Mouse (Mus musculus) retina, postnatal 1 day (tissue): ENCODE measurements around the gene Arhgap40.

Experiments used
- DNase-seq: peaks from one replicate; pipeline ENCODE4 v3.0.0-alpha.2; 2012

Arhgap40 gene

GRCm38 (mm10) chr2:158512528-158512927, at the start of gene Arhgap40:
Gene Arhgap40, plus strand, starts transcription at chr2:158512796.
- no peak for DNase-seq

DNA sequence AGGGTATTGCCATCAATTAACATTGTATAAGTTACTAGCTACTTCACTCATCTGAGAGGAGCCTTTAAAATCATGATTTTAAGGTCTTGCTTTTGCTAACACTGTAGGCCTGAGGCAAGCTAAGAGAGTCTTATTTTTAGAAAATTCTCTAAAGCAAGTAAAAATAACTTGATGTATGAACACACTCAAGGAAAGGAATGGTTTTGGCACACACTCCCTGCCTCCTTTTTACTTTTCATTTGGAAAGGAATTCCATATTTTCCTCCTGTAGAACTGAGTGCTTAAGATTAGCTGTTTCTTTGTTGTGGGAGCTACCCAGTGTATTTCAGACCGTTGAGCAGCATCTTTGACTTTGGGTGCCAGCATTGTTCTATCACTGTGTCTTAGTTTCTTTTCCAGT, 38.4 kb upstream of the Arhgap40 start:
- no peak for DNase-seq

DNA sequence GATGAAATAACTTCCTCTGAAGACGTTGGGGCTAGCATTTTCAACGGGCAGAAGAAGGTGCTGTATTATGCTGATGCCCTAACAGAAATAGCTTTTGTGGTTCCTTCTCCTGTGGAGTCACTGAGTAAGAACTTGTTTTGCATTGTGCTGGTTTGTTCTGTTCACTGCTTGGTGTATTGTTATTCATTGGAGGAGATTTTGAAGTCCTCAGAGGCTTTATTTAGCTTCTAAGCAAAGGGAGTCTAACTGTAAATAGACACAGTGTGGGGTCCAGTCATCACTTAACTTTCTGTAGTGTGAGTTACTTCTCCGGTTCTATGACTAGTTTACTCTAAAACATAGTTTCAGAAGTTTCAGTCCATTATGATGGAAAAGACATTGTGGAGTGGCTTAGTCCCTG, 35.0 kb upstream of the Arhgap40 start:
- DNase-seq, result no peak

- DNase-seq, result no peak
Observed at GRCm38 (mm10) chr2:158498457-158498856, 14.1 kb upstream of the Arhgap40 start.

GRCm38 (mm10) chr2:158501836-158502812, 10.5 kb upstream of the Arhgap40 start, which contains the start of gene Adig:
Gene Adig, plus strand, starts transcription at chr2:158502612.
- DNase-seq, result no peak

DNA sequence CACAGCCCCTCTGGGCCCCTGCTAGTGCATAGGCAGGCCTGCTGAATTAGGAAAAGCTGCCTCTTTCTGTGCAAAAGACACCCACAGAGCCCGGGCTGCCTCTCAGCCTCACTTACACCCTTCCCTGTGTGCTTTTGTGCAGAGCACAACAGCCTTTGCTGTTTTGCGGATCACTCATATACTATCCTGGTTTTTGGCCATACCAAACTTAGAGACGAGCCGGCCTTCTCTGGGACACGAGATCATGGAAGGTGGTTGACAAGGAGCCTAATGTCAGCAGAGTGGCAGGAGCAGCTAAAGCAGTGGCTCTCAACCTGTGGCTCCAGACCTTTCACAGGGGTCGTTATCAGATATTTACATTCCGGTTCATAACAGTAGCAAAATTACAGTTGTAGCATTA, 9.4 kb upstream of the Arhgap40 start:
- DNase-seq, result no peak

- no peak for DNase-seq
Observed at GRCm38 (mm10) chr2:158503671-158504070, 8.9 kb upstream of the Arhgap40 start.

GRCm38 (mm10) chr2:158506475-158506874, 6.1 kb upstream of the Arhgap40 start:
- DNase-seq, result no peak

- DNase-seq, result no peak
Observed at GRCm38 (mm10) chr2:158507046-158507445, 5.5 kb upstream of the Arhgap40 start.

GRCm38 (mm10) chr2:158510665-158511064, 1.9 kb upstream of the Arhgap40 start:
- DNase-seq, result peak; percentile 10

DNA sequence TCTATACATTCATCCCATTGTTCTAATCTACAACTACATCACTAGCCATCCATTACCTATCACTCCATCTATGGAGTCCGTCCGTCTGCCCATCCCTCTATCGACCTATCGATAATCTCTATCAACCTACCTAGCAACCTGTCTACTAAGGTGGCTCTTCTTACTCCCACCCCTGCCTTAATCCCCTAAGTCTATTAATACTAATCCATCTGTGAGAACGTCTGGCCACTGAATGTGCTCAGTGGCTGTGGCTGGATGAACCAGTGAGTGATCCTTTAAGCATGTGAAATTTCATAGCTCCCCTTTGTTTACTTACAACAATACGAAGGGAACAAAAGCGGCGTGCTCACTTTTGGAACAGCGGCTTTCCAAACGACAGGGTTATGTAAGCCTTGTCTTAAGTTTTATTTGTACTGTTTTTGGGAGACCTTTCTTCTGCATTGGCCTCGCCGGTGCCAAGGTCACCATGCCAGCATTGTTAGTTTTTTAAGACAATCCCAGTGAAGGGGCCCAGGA, 1.3 kb downstream of the Arhgap40 start:
- peak; percentile 49 for DNase-seq

DNA sequence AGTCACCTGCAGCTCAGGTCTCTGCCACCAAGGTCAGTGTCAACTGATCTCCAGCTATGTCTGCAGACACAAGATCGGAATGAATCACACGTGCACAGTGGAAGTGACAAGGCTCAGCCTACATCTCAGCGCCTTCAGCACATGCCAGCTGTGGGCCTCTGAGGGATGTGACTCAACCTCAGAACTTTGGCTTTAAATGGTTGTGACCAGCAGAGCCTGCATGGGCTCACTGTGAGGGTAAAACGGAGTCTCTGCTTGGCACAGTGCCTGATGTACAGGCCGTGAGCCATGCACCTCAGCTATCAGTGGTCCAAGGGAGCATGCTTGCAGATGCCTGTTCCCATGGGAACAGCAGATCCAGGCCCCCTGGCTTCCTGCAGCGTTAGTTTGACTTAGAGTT, 6.0 kb downstream of the Arhgap40 start:
- no peak for DNase-seq

DNA sequence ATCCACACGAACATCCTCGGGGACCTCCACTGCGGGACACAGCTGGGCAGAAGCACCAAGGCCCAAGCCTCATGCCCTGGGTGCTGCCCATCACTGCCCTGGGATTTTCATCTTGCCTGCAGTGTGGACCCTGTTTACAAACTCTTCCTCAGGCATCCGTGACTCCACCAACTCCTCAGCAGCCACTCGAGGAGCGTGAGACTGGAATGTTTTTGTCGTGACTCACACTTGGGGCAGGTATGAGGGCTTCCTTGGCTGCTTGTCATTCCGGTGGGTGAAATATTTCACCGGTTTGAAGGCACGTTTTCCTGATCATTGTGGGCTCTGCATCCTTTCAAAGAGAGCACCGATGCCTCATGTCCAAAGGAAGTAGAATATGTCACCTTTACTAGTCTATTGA, 6.5 kb downstream of the Arhgap40 start:
- DNase-seq, result no peak

- no peak for DNase-seq
Observed at GRCm38 (mm10) chr2:158519800-158520199, 7.2 kb downstream of the Arhgap40 start.

DNA sequence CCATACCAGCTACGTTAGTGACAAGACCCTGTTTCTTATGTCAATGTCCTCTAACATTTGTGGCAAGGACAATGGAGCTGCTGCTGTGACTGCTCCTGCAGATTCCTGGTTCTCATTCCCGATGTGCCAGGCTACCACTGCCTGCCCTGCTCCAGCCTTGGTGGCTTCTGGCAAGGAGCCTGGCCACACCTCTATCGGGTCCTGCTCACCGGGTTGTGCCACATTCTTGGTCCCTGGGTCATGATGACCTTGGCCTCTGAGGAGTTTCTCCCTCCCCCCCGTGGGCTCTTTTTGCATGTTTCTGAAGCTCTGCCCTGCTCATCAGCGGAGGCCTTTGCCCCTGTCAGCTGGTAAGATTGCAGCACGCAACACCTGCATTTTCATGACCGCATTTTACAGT, 10.5 kb downstream of the Arhgap40 start:
- no peak for DNase-seq

- DNase-seq, result no peak
Observed at GRCm38 (mm10) chr2:158524129-158524860, 11.7 kb downstream of the Arhgap40 start.

DNA sequence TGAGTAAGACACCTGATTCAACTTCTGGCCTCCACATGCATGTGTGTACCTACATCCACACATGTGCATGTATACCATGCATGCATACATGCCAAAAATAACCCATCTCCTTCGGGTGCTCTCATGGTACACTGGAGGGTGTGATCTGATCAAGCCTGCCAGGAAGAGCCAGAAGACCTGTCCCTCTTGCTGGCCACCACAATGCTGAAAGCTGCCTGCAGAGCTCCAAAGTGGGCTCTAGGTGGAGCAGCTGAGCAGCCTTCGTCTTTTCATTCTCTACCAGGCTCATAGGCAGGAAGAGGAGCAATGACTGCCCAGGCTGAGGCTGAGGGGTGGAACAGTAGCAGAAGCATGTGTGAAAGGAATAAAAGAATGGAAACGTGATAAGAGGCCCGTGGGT, 21.5 kb downstream of the Arhgap40 start:
- peak; percentile 81 for DNase-seq

- DNase-seq, result no peak
Observed at GRCm38 (mm10) chr2:158534559-158534958, 22.0 kb downstream of the Arhgap40 start.

GRCm38 (mm10) chr2:158539433-158540305, 27.1 kb downstream of the Arhgap40 start:
- peak; percentile 65 for DNase-seq

DNA sequence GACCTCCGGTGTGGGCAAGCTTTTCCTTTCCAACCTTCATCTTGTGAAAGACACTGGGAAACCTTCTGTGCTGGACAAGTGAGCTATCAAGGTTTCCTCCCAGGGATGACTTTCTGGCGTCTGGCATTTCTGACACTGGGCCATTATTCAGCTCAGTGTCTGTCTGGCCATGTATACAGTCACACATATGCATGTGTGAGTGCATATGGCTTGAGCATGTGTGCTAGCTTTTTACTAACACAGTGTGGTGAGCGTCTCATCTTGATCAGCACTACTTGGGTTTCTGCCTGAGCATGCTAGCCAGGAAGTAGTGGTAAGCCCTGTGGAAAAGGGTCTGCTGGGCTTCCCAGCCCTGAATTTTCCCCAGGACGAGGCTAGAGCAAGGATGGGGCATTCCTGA, 28.7 kb downstream of the Arhgap40 start:
- DNase-seq, result no peak

GRCm38 (mm10) chr2:158545266-158545665, 32.7 kb downstream of the Arhgap40 start:
- DNase-seq, result no peak

GRCm38 (mm10) chr2:158546751-158547150, 34.2 kb downstream of the Arhgap40 start:
- DNase-seq, result peak; percentile 92

- peak; percentile 88 for DNase-seq
Observed at GRCm38 (mm10) chr2:158550067-158550466, 37.5 kb downstream of the Arhgap40 start.
